Mouse (Mus musculus): ENCODE results near the gene Musk.

DNA sequence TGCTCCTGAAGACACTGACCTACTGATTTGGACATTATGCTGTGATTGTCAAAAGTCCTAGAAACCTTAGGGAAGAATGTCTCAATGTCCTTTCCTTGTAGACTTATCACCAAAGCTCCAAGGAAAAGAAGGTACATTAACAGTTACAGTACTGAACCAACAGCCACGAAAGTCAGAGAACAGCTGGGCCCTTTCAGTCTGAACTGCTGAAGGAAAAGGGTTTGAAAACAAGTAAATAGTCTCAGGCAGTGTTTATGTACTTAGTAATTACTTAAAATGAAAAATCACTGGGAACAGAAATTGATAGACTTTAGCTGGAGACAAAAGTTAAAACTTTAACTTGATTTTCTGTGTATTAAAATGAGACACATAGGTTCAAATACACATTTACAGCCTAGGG lies 27.6 kb downstream of the Musk start:
- TF ChIP-seq CTCF (IDR thresholded peaks at IDR 0.05; ENCODE audit: low read depth) (no peak), EP300 (optimal IDR thresholded peaks at IDR 0.05) (no peak)
